Mouse (Mus musculus): ENCODE measurements around the gene Lrch1.

- TF ChIP-seq MAFK (IDR thresholded peaks at IDR 0.05; ENCODE audit: insufficient read depth, low read depth, low read length) (no peak), HCFC1 (IDR thresholded peaks at IDR 0.05; ENCODE audit: borderline replicate concordance, insufficient read depth, low read length) (no peak), ZNF384 (IDR thresholded peaks at IDR 0.05; ENCODE audit: low read depth, low read length) (no peak)
Observed at GRCm38 (mm10) chr14:74867076-74868042, 80.3 kb downstream of the Lrch1 start.

All from ES-E14 (cell line).